In the genomic region with DNA sequence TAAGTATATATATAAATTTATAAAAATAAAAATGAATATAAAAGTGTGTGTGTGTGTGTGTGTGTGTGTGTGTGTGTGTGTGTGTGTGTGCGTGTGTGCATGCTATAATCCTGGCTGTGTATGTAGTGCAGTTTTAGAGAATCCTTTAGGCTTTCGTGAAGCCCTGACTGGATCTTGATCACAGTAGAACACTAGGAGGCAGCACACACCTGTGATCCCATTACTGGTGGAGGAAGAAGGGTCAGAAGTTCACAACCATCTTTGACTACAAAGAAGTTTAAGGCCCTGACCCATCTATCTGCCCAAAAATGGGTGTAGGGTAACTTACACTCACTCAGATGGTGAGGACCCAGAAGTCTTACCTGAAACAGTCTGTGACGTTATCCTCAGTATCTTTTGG, we compare ENCODE assay signal across 12 mouse cellular contexts. TPM values are rescaled to one million over a fixed set of nuclear protein-coding genes. Genes with fewer than 3 reads are reported as not detected.
A peak's percentile ranks its signal among the peaks of the same experiment; 100 is the strongest.
DNase-seq lines count a peak whose midpoint lies in the region; ATAC-seq and TF ChIP-seq lines count a peak whose summit lies in the region.
"Had no signal": no experiment of that assay in that cellular context is flagged by ENCODE, and none has a peak within 500 bp of the region (broad histone marks: within the 10 kb centered on the region; RNA-seq: fewer than 3 reads in every experiment).

No protein-coding gene starts in this region.

- no peak for TF ChIP-seq POLR2A in MEL (IDR thresholded peaks at IDR 0.05; ENCODE audit: control insufficient read depth in 1 of 2, insufficient read depth in 1 of 2, low read depth in 1 of 2, low read length in 2 of 2, poor library complexity in 1 of 2)

- TF ChIP-seq RAD21 in MEL (IDR thresholded peaks at IDR 0.05; ENCODE audit: low read depth, low read length): peak; percentile 40

- no peaks in the 10 kb centered on the region for H3K36me3 ChIP-seq in MEL (ENCODE audit: control insufficient read depth in 1 of 2, insufficient read depth in 2 of 2, low read length in 2 of 2)
- no peaks in the 10 kb centered on the region for H3K36me3 ChIP-seq in forebrain, embryonic 15.5 days
- H3K36me3 ChIP-seq: hindbrain, embryonic 10.5 days; midbrain, embryonic 10.5 days had no signal

- no peaks in the 10 kb centered on the region for H3K4me1 ChIP-seq in MEL (ENCODE audit: control insufficient read depth in 1 of 2, insufficient read depth in 2 of 2, low read length in 2 of 2)
- no peaks in the 10 kb centered on the region for H3K4me1 ChIP-seq in forebrain, embryonic 15.5 days
- H3K4me1 ChIP-seq: hindbrain, embryonic 10.5 days; midbrain, embryonic 10.5 days had no signal

- H3K27me3 ChIP-seq in MEL (ENCODE audit: control insufficient read depth in 1 of 2, insufficient read depth in 2 of 2, low read length in 2 of 2): peaks cover 0 to 3% of the 10 kb centered on the region in 2 experiments; a peak in 2 of 4 replicates
- no peaks in the 10 kb centered on the region for H3K27me3 ChIP-seq in forebrain, embryonic 15.5 days

- H3K9me3 ChIP-seq in MEL (replicated peaks; ENCODE audit: insufficient read depth, low read length): no peaks in the 10 kb centered on the region
- no peaks in the 10 kb centered on the region for H3K9me3 ChIP-seq in forebrain, embryonic 15.5 days
- H3K9me3 ChIP-seq: hindbrain, embryonic 10.5 days; midbrain, embryonic 10.5 days had no signal

- no peak overlapping the region for H3K27ac ChIP-seq in left cerebral cortex, adult 2 months
- H3K27ac ChIP-seq in MEL (ENCODE audit: control insufficient read depth, low read depth, low read length): no peak overlapping the region
- H3K27ac ChIP-seq in forebrain, embryonic 15.5 days (replicated peaks): no peak overlapping the region
- H3K27ac ChIP-seq: hindbrain, embryonic 10.5 days; midbrain, embryonic 10.5 days had no signal

- no peak overlapping the region for H3K4me2 ChIP-seq in forebrain, embryonic 15.5 days (replicated peaks)

- TF ChIP-seq EP300 in MEL (IDR thresholded peaks at IDR 0.05; ENCODE audit: low read depth in 1 of 2, low read length in 2 of 2): no peak

- WGBS in forebrain, embryonic 15.5 days: 75% methylated on average over 3 of the region's 3 CpGs

- no peaks in the 10 kb centered on the region for H3K79me2 ChIP-seq in MEL (ENCODE audit: control insufficient read depth, insufficient read depth, low read length, poor library complexity)

- no peak overlapping the region for H3K9ac ChIP-seq in MEL (ENCODE audit: control insufficient read depth, low read depth, low read length, poor library complexity, severe bottlenecking)
- no peak overlapping the region for H3K9ac ChIP-seq in forebrain, embryonic 15.5 days (replicated peaks)

- H3K4me3 ChIP-seq in left cerebral cortex, adult 2 months: no peak overlapping the region
- no peak overlapping the region for H3K4me3 ChIP-seq in MEL (ENCODE audit: control insufficient read depth in 1 of 2, insufficient read depth in 1 of 2, low read depth in 2 of 2, low read length in 2 of 2)
- H3K4me3 ChIP-seq in forebrain, embryonic 15.5 days: no peak overlapping the region
- H3K4me3 ChIP-seq: hindbrain, embryonic 10.5 days; midbrain, embryonic 10.5 days had no signal

- TF ChIP-seq CTCF in left cerebral cortex, adult 2 months (IDR thresholded peaks at IDR 0.05): peak; percentile 24
- TF ChIP-seq CTCF in MEL (IDR thresholded peaks at IDR 0.05 in 2 of 3, conservative IDR thresholded peaks at IDR 0.05 in 1 of 3; ENCODE audit: control insufficient read depth in 1 of 3, insufficient read depth in 1 of 3, low read depth in 2 of 3, low read length in 3 of 3, poor library complexity in 1 of 3, severe bottlenecking in 1 of 3): peak in 1 of 3 experiments; percentile 44; a peak in 3 of 6 replicates

- no peak for ATAC-seq in forebrain, embryonic 15.5 days (replicated peaks)

- intact Hi-C loops in left cerebral cortex, adult 2 months (cut with DNase I): no loop called here

- peak; percentile 16 for DNase-seq in adrenal gland, postnatal 14 days
- DNase-seq in adrenal gland, postnatal 25 days: no peak
- DNase-seq in left cerebral cortex, adult 2 months (ENCODE audit: extremely low spot score in 1 of 2, low spot score in 2 of 2): no peak
- no peak for DNase-seq in left cerebral cortex, adult 9 months (ENCODE audit: low spot score in 2 of 2)
- peak; percentile 15 for DNase-seq in MEL (ENCODE audit: low read depth, low spot score)
- peak; percentile 36 to 40 for DNase-seq in kidney, postnatal 25 days
- no peak for DNase-seq in spleen, adult 18-20 months
- DNase-seq: gastrocnemius, postnatal 14 days; left cerebral cortex, postnatal 4 days had no signal

TF ChIP-seq in MEL, 35 proteins besides CTCF, POLR2A, EP300 and RAD21:
- TF ChIP-seq SMC3 (IDR thresholded peaks at IDR 0.05; ENCODE audit: low read depth, low read length) (peak; percentile 37), TCF12 (IDR thresholded peaks at IDR 0.05; ENCODE audit: low read depth, low read length) (no peak)

RNA-seq across cellular contexts. Expression of a gene that starts 1.3 kb away (rescaled TPM):
- total RNA-seq in adrenal gland, postnatal 14 days (2021): not detected in 2 replicates
- total RNA-seq in adrenal gland, postnatal 25 days (2021): not detected in 2 replicates
- total RNA-seq in left cerebral cortex, adult 2 months (2021): not detected
- not detected in 2 replicates for total RNA-seq in MEL (2012; rRNA removed)
- not detected for polyA plus RNA-seq in MEL (2012; ENCODE audit: insufficient read depth in 1 of 2, insufficient read length in 2 of 2, low read depth in 1 of 2, low replicate concordance in 2 of 2, missing spikeins in 1 of 2)
- polyA plus RNA-seq in forebrain, embryonic 15.5 days (2015; fragmentation: Nextera tagmentation; extraction: Ambion mirVana): not detected in 2 replicates
- total RNA-seq: gastrocnemius, postnatal 14 days; left cerebral cortex, postnatal 4 days had no signal
- polyA plus RNA-seq: hindbrain, embryonic 10.5 days; midbrain, embryonic 10.5 days had no signal

RNA-seq across cellular contexts. Expression of a gene that starts 48.6 kb away (rescaled TPM):
- not detected in 2 replicates for total RNA-seq in adrenal gland, postnatal 14 days (2021)
- total RNA-seq in adrenal gland, postnatal 25 days (2021): not detected in 2 replicates
- not detected for total RNA-seq in left cerebral cortex, adult 2 months (2021)
- not detected in 2 replicates for total RNA-seq in MEL (2012; rRNA removed)
- not detected for polyA plus RNA-seq in MEL (2012; ENCODE audit: insufficient read depth in 1 of 2, insufficient read length in 2 of 2, low read depth in 1 of 2, low replicate concordance in 2 of 2, missing spikeins in 1 of 2)
- not detected in 2 replicates for polyA plus RNA-seq in forebrain, embryonic 15.5 days (2015; fragmentation: Nextera tagmentation; extraction: Ambion mirVana)
- total RNA-seq: gastrocnemius, postnatal 14 days; left cerebral cortex, postnatal 4 days had no signal
- polyA plus RNA-seq: hindbrain, embryonic 10.5 days; midbrain, embryonic 10.5 days had no signal

Comparison
In these comparisons a context has a peak if more than half of its experiments do, and no peak if none do; other contexts are left out.
1. DNase-seq: peak in adrenal gland, postnatal 14 days (single experiment), MEL (single experiment) and kidney, postnatal 25 days (2 of 2); none in adrenal gland, postnatal 25 days (single experiment), left cerebral cortex, adult 2 months (0 of 2), left cerebral cortex, adult 9 months (0 of 2) and spleen, adult 18-20 months (0 of 2).